Mouse (Mus musculus) thymus, adult 2 months (tissue): ENCODE measurements around the gene Aldoart2. TPM values are rescaled to one million over a fixed set of nuclear protein-coding genes. Genes with fewer than 3 reads are reported as not detected.
"Not testable (repeated sequence)": the region's sequence is repeated elsewhere in the genome, so short reads cannot be mapped to it uniquely, and the experiment has no call there.

ENCODE experiments used
- DNase-seq: peaks from one replicate; pipeline ENCODE4 v3.0.0; 2021
- H3K27ac ChIP-seq: fragments of 200-500 bp; 2 replicates; pipeline ENCODE4 v1.5.1; 2012; ENCODE audit warnings: low read length, control low read depth; ENCODE audit not compliant: control insufficient read depth, insufficient read depth
- H3K27me3 ChIP-seq: fragments of 200-500 bp; 2 replicates; pipeline ENCODE4 v1.6.1; 2012; ENCODE audit warnings: mild to moderate bottlenecking, low read length, moderate library complexity, mixed read lengths; ENCODE audit not compliant: control insufficient read depth, insufficient read depth
- H3K36me3 ChIP-seq: fragments of 200-500 bp; 2 replicates; pipeline ENCODE4 v1.6.1; 2012; ENCODE audit warnings: mild to moderate bottlenecking, low read length, moderate library complexity; ENCODE audit not compliant: control insufficient read depth, insufficient read depth
- H3K4me1 ChIP-seq: fragments of 200-500 bp; replicated peaks from 2 replicates; pipeline ENCODE4 v1.6.1; 2012; ENCODE audit warnings: low read length; ENCODE audit not compliant: control insufficient read depth, insufficient read depth
- H3K4me3 ChIP-seq: fragments of 200-500 bp; 2 replicates; pipeline ENCODE4 v1.5.1; 2012; ENCODE audit warnings: mild to moderate bottlenecking, low read length, control low read depth, moderate library complexity; ENCODE audit not compliant: control insufficient read depth, insufficient read depth
- CTCF ChIP-seq: fragments of 200-500 bp; IDR thresholded peaks from 2 replicates; pipeline ENCODE4 v1.5.1; 2012; ENCODE audit warnings: mild to moderate bottlenecking, control low read depth, low read length, moderate library complexity, borderline replicate concordance; ENCODE audit not compliant: control insufficient read depth, poor library complexity, insufficient read depth; ENCODE audit errors: extremely low read depth
- POLR2A ChIP-seq: fragments of 200-500 bp; IDR thresholded peaks from 2 replicates; pipeline ENCODE4 v1.6.1; 2012; ENCODE audit warnings: mild to moderate bottlenecking, low read length, control low read depth, moderate library complexity; ENCODE audit not compliant: control insufficient read depth, poor library complexity, insufficient read depth; ENCODE audit errors: extremely low read depth
- WGBS: fragments of 180-500 bp; shearing (Covaris S2); methylation state at CpG from one replicate; pipeline ENCODE4 v1.1.7; 2018; 5-methylcytosine and 5-hydroxymethylcytosine counted together
- polyA plus RNA-seq: library from polyadenylated mRNA; depleted of rRNA; stranded (reverse); fragments of >200 nt; gene quantifications from 2 replicates; pipeline ENCODE4 v1.2.3, GENCODE M21; 2012

Gene Aldoart2
- polyA plus RNA-seq, 1 experiment = 0.11 TPM

DNA sequence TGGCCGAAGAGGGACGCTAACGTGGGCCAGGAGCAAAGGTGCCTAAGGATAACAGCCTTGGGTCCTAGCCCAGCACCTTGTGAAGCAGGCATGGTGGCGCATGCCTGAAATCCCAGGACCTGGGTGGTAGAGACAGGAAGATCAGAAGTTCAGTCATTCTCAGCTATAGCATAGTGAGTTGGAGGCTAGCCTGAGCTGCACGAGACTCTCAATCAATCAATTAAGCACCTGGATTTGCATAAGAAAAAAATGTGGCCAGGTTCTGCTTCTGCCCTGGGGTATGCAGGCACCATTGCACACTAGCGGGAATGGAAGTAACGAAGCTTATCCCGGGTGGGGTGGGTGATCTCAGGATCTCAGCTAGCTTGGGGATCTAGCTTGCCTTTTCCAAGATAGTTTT, 25.9 kb upstream of the Aldoart2 start:
- Histone ChIP-seq H3K4me3 (no peak overlapping the region), H3K36me3 (no peaks in the 10 kb centered on the region), H3K4me1 (no peaks in the 10 kb centered on the region), H3K27me3 (no peaks in the 10 kb centered on the region), H3K27ac (no peak overlapping the region)
- 77% methylated on average over 8 of the region's 8 CpGs for WGBS
- TF ChIP-seq CTCF (no peak), POLR2A (no peak)
- DNase-seq = no peak

DNA sequence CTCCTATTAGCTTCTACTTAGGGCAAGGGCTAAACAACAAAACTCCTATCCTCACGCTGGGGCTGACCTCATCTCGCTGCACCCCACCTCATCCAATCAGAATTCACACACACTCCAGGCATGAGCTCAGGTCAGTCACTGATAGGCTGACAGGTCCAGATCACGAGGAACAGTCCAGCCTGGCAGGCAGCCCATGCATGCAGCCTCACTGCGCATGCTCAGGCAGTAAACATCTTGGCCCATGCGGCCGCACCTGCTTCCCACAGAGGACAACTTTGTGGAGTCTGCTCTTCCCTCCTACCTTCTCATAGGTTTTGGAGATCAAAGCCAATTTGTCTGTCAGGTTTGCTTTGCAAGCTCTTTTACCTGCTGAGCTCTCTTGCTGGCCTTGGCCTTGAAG, 10.1 kb upstream of the Aldoart2 start:
- not testable (repeated sequence) for DNase-seq, H3K36me3 ChIP-seq, H3K4me1 ChIP-seq, H3K27ac ChIP-seq, H3K4me3 ChIP-seq, H3K27me3 ChIP-seq
- WGBS = 89% methylated on average over 6 of the region's 6 CpGs

- 87% methylated on average over 6 of the region's 6 CpGs for WGBS
- DNase-seq = no peak
- H3K27me3 ChIP-seq = no peaks in the 10 kb centered on the region
- H3K4me1 ChIP-seq = no peaks in the 10 kb centered on the region
- H3K4me3 ChIP-seq = no peak overlapping the region
- H3K36me3 ChIP-seq = no peaks in the 10 kb centered on the region
- H3K27ac ChIP-seq = no peak overlapping the region
- no peak for TF ChIP-seq CTCF
- no peak for TF ChIP-seq POLR2A
Observed at GRCm38 (mm10) chr12:55557866-55558265, 7.2 kb upstream of the Aldoart2 start.

DNA sequence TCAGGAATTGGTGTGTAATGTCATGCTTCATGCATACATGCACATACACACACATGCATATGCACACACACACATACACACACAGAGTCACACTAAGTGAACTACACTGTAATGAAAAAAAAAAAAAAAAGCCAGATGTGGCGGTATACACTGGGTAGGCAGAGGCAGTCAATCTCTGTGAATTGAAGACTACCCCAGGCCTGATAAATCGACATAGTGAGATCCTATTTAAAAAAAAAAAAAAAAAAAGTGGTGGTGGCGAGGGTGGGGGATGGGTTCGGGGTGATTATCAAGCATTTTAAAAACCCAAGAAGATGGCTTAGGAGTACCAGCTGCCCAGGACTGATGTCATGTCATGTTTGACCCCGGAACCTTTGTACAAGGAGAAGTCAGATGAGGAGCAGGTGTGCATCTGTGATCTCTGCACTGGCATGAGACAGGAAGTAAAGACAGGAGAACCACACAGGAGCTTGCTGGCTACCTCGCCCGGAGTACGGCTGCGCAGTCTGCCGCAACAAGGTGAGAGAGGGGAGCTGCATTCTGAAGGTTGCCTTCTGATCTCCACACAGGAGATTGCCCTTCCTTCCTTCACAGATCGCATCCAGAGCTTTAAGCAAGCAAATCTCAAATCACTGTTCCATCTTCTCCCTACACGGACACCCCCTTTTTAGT, 5.7 kb upstream of the Aldoart2 start:
- 83% methylated on average over 12 of the region's 12 CpGs for WGBS
- TF ChIP-seq POLR2A (no peak), CTCF (no peak)
- DNase-seq = no peak

DNA sequence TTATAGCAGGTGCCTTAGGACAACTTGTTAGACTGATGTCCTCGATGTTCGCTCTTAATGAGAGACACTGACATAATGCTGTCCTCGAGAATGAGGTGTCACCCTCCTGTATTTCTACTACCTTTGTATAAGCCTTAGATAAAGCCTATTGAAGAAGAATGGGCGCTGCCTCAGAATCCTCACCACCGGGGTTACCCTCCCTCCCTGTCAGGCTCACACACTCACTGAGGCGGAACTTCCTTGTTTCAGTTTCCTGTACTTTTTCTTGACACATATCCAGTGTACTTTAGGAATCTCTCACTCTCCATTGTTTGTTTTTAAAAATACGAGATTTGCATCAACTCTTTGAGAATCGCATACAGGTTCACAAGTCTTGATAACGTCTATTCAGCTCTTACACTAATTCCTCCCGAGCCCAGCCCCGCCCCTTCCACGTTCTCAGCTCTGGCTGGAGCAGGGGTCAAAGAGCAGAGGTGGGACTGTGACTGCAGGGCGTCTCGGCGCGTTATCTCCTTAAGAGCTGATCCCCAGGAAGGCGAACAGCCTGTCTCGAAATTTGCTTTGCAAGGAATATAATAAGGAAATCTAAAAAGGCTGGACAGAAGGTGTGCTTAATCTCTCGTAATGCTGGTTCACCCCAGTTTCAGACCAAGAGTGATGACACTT, 4.9 kb upstream of the Aldoart2 start:
- Histone ChIP-seq H3K4me3 (peak overlapping the region; percentile 40), H3K4me1 (no peaks in the 10 kb centered on the region), H3K36me3 (no peaks in the 10 kb centered on the region), H3K27ac (no peak overlapping the region), H3K27me3 (no peaks in the 10 kb centered on the region)
- DNase-seq = peak; percentile 54
- WGBS = 13% methylated on average over 19 of the region's 19 CpGs
- no peak for TF ChIP-seq CTCF
- no peak for TF ChIP-seq POLR2A

More for the DNA sequence above, 5.7 kb upstream of the Aldoart2 start:
- Histone ChIP-seq H3K4me3 (no peak overlapping the region), H3K27me3 (no peaks in the 10 kb centered on the region), H3K27ac (no peak overlapping the region), H3K4me1 (no peaks in the 10 kb centered on the region), H3K36me3 (no peaks in the 10 kb centered on the region)

DNA sequence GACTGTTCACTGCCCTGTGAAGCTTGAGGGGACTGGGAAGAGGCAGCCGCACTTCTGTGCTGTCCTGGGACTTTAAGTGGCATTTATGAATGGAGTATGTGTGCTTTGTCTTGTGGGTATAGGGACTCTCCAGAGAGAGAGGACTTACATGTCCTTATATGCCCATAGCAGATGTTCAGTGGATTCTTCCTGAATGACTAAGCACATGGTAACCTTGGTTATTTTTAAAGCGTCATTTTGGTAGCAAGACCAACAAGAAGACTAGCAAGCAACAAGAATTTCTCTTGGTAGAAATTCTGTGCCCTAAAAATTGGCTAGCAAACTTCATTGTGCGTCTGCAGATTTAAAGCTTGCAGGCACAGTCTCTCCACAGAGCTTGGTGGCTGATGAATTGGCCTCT, 1.3 kb upstream of the Aldoart2 start:
- no peak for DNase-seq
- Histone ChIP-seq H3K27ac (no peak overlapping the region), H3K36me3 (no peaks in the 10 kb centered on the region), H3K4me1 (no peaks in the 10 kb centered on the region), H3K4me3 (no peak overlapping the region), H3K27me3 (no peaks in the 10 kb centered on the region)
- 81% methylated on average over 3 of the region's 3 CpGs for WGBS
- TF ChIP-seq CTCF (no peak), POLR2A (no peak)

- Histone ChIP-seq H3K27ac (no peak overlapping the region), H3K4me1 (no peaks in the 10 kb centered on the region), H3K4me3 (no peak overlapping the region), H3K36me3 (no peaks in the 10 kb centered on the region), H3K27me3 (no peaks in the 10 kb centered on the region)
- 92% methylated on average over 9 of the region's 9 CpGs for WGBS
- DNase-seq = peak; percentile 7
- TF ChIP-seq POLR2A (no peak), CTCF (no peak)
Observed at GRCm38 (mm10) chr12:55564187-55564963, 664 bp upstream of the Aldoart2 start.
